Mouse (Mus musculus): ENCODE results near the gene Olfr56. TPM values are rescaled to one million over a fixed set of nuclear protein-coding genes. Genes with fewer than 3 reads are reported as not detected.

Olfr56 gene
- polyA plus RNA-seq, 1 experiment from 2014 or later = 0.08 TPM

- no peaks in the 10 kb centered on the region for H3K27me3 ChIP-seq (replicated peaks; ENCODE audit: insufficient read depth, low read length)
- peaks cover 10% of the 10 kb centered on the region; the same call in 1 of the 2 replicates for H3K4me1 ChIP-seq (ENCODE audit: insufficient read depth, low read depth, low read length)
- DNase-seq (ENCODE audit: low spot score) (peak; percentile 48), ATAC-seq (peak; percentile 73)
- no peaks in the 10 kb centered on the region for H3K9me3 ChIP-seq (ENCODE audit: low read length)
- peak overlapping the region; percentile 54 for H3K4me2 ChIP-seq (replicated peaks; ENCODE audit: low read depth, low read length)
- H3K4me3 ChIP-seq (ENCODE audit: low read depth, low read length) = peak overlapping the region; percentile 18; the same call in 1 of the 2 replicates
- H3K36me3 ChIP-seq (ENCODE audit: insufficient read depth, low read length) = no peaks in the 10 kb centered on the region
- H3K27ac ChIP-seq (ENCODE audit: low read length) = no peak overlapping the region; the same call in 1 of the 2 replicates
- TF ChIP-seq EP300 (IDR thresholded peaks at IDR 0.05) = no peak
- no peak for TF ChIP-seq CTCF (IDR thresholded peaks at IDR 0.05)
- H3K9ac ChIP-seq (replicated peaks; ENCODE audit: low read depth) = no peak overlapping the region
- 37% methylated on average over 22 of the region's 22 CpGs for WGBS
Observed at GRCm38 (mm10) chr11:49087830-49088616, 109.3 kb downstream of the Olfr56 start.

GRCm38 (mm10) chr11:49088990-49089652 lies 110.4 kb downstream of the Olfr56 start:
- Histone ChIP-seq H3K36me3 (ENCODE audit: insufficient read depth, low read length) (no peaks in the 10 kb centered on the region), H3K9ac (replicated peaks; ENCODE audit: low read depth) (no peak overlapping the region), H3K27me3 (replicated peaks; ENCODE audit: insufficient read depth, low read length) (no peaks in the 10 kb centered on the region), H3K4me3 (ENCODE audit: low read depth, low read length) (no peak overlapping the region), H3K27ac (ENCODE audit: low read length) (no peak overlapping the region), H3K4me1 (ENCODE audit: insufficient read depth, low read depth, low read length) (peaks cover 10% of the 10 kb centered on the region; the same call in 1 of the 2 replicates), H3K9me3 (ENCODE audit: low read length) (no peaks in the 10 kb centered on the region), H3K4me2 (replicated peaks; ENCODE audit: low read depth, low read length) (no peak overlapping the region)
- WGBS = 71% methylated on average over 5 of the region's 5 CpGs
- ATAC-seq (no peak; the same call in 1 of the 2 replicates), DNase-seq (ENCODE audit: low spot score) (no peak)
- TF ChIP-seq EP300 (IDR thresholded peaks at IDR 0.05) = no peak
- no peak for TF ChIP-seq CTCF (IDR thresholded peaks at IDR 0.05)

GRCm38 (mm10) chr11:49089735-49090507 lies 111.2 kb downstream of the Olfr56 start:
- H3K27ac ChIP-seq (ENCODE audit: low read length) = no peak overlapping the region
- H3K4me2 ChIP-seq (replicated peaks; ENCODE audit: low read depth, low read length) = no peak overlapping the region
- no peaks in the 10 kb centered on the region for H3K27me3 ChIP-seq (replicated peaks; ENCODE audit: insufficient read depth, low read length)
- H3K4me3 ChIP-seq (ENCODE audit: low read depth, low read length) = no peak overlapping the region
- no peak overlapping the region for H3K9ac ChIP-seq (replicated peaks; ENCODE audit: low read depth)
- DNase-seq (ENCODE audit: low spot score) (no peak), ATAC-seq (no peak)
- H3K4me1 ChIP-seq (ENCODE audit: insufficient read depth, low read depth, low read length) = 0 out of 2 replicates have a peak, but pooled peaks cover 10% of the 10 kb centered on the region
- no peaks in the 10 kb centered on the region for H3K36me3 ChIP-seq (ENCODE audit: insufficient read depth, low read length)
- 82% methylated on average over 3 of the region's 3 CpGs for WGBS
- TF ChIP-seq CTCF (IDR thresholded peaks at IDR 0.05) (no peak), EP300 (IDR thresholded peaks at IDR 0.05) (no peak)
- H3K9me3 ChIP-seq (ENCODE audit: low read length) = no peaks in the 10 kb centered on the region

- no peak for ATAC-seq
- Histone ChIP-seq H3K9me3 (ENCODE audit: low read length) (no peaks in the 10 kb centered on the region), H3K9ac (replicated peaks; ENCODE audit: low read depth) (no peak overlapping the region), H3K27me3 (replicated peaks; ENCODE audit: insufficient read depth, low read length) (no peaks in the 10 kb centered on the region), H3K4me3 (ENCODE audit: low read depth, low read length) (no peak overlapping the region), H3K4me2 (replicated peaks; ENCODE audit: low read depth, low read length) (no peak overlapping the region), H3K36me3 (ENCODE audit: insufficient read depth, low read length) (no peaks in the 10 kb centered on the region), H3K4me1 (ENCODE audit: insufficient read depth, low read depth, low read length) (0 out of 2 replicates have a peak, but pooled peaks cover 10% of the 10 kb centered on the region), H3K27ac (ENCODE audit: low read length) (no peak overlapping the region)
- DNase-seq (ENCODE audit: low spot score) = no peak
- no peak for TF ChIP-seq CTCF (IDR thresholded peaks at IDR 0.05)
- WGBS = 73% methylated on average over 5 of the region's 5 CpGs
Observed at GRCm38 (mm10) chr11:49090551-49090950, 111.9 kb downstream of the Olfr56 start.

GRCm38 (mm10) chr11:49091171-49091570 lies 112.5 kb downstream of the Olfr56 start:
- Histone ChIP-seq H3K9ac (replicated peaks; ENCODE audit: low read depth) (no peak overlapping the region), H3K4me1 (ENCODE audit: insufficient read depth, low read depth, low read length) (0 out of 2 replicates have a peak, but pooled peaks cover 10% of the 10 kb centered on the region), H3K4me2 (replicated peaks; ENCODE audit: low read depth, low read length) (no peak overlapping the region), H3K27me3 (replicated peaks; ENCODE audit: insufficient read depth, low read length) (no peaks in the 10 kb centered on the region), H3K4me3 (ENCODE audit: low read depth, low read length) (no peak overlapping the region), H3K9me3 (ENCODE audit: low read length) (no peaks in the 10 kb centered on the region), H3K27ac (ENCODE audit: low read length) (no peak overlapping the region), H3K36me3 (ENCODE audit: insufficient read depth, low read length) (no peaks in the 10 kb centered on the region)
- TF ChIP-seq EP300 (IDR thresholded peaks at IDR 0.05) = no peak
- no peak for TF ChIP-seq CTCF (IDR thresholded peaks at IDR 0.05)
- DNase-seq (ENCODE audit: low spot score) (no peak), ATAC-seq (no peak)
- WGBS = 57% methylated on average over 4 of the region's 4 CpGs

All from lung, postnatal 0 days (tissue).